ENCODE assay signal across 1 mouse cellular context in the genomic region with DNA sequence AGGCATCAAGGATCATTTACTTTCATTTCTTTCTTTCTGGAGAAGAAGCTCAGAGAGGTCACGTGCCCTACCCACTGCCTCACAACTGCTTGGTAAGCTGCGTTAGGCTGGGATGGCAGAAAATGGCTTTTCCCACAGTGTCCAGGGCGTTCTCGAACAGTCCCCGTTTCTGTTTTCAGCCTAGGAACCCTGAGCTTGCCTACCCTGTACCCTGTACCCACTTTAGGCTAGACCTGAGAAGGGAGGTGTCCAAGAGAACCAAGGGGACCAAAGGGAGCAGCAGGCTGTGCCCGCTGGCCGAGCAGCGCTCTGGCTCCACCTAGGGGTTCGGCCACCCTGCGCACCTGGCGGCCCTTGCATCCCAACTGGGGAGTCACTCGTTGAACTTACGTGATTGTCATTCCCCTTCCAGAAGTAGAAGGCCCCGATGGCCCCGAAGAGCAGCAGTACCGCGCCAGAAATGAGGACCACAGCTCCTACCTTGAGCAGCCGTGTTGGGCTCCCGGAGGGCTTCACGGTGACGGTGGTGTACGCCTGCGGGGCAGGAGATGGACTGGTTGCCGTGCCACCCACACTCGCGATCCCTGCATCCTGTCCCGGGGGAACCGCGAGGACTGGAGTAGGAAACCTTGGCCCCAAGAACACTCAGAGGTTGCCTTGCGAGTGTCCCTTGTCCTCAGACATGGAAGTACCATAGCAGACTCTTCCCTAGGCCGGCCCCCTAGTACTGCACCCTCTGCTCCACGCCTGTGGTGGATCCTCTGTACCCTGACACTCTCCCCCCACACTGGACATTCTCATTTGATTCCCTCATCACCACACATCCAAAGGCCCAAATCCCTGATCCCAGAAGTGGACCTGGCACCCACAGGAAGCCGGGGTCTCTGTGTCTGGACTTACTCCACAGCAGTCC.
A peak's percentile ranks its signal among the peaks of the same experiment; 100 is the strongest.
TF ChIP-seq lines count a peak whose summit lies in the region.

No protein-coding gene starts in this region.

TF ChIP-seq in CH12.LX, 34 proteins besides CTCF, POLR2A, EP300 and RAD21:
- TF ChIP-seq NRF1 (IDR thresholded peaks at IDR 0.05; ENCODE audit: low read depth, low read length) (peak; percentile 24; the same call in 1 of the 2 replicates), JUND (conservative IDR thresholded peaks at IDR 0.05; ENCODE audit: low read depth, low read length) (no peak), MXI1 (IDR thresholded peaks at IDR 0.05; ENCODE audit: low read depth, low read length) (no peak), CHD2 (IDR thresholded peaks at IDR 0.05; ENCODE audit: low read length) (no peak), MAX (IDR thresholded peaks at IDR 0.05; ENCODE audit: low read length) (peak; percentile 61; the same call in 1 of the 2 replicates), PAX5 (IDR thresholded peaks at IDR 0.05; ENCODE audit: low read length) (no peak), USF2 (conservative IDR thresholded peaks at IDR 0.05; ENCODE audit: low read depth, low read length) (peak; percentile 79), SMC3 (IDR thresholded peaks at IDR 0.05; ENCODE audit: low read depth, low read length) (peak; percentile 79), RCOR1 (conservative IDR thresholded peaks at IDR 0.05; ENCODE audit: low read depth, low read length) (no peak), POLR2AphosphoS2 (IDR thresholded peaks at IDR 0.05; ENCODE audit: low read depth, low read length) (no peak), GABPA (IDR thresholded peaks at IDR 0.05; ENCODE audit: insufficient replicate concordance, low read depth, low read length) (no peak), UBTF (IDR thresholded peaks at IDR 0.05; ENCODE audit: low read depth, low read length) (0 out of 2 replicates have a peak, but pooled peaks have one; percentile 33), MEF2A (IDR thresholded peaks at IDR 0.05; ENCODE audit: borderline replicate concordance, low read depth, low read length) (peak; percentile 23; the same call in 1 of the 2 replicates), ZC3H11A (IDR thresholded peaks at IDR 0.05; ENCODE audit: low read depth, low read length) (peak; percentile 30; the same call in 1 of the 2 replicates), E2F4 (IDR thresholded peaks at IDR 0.05; ENCODE audit: insufficient replicate concordance, low read depth, low read length) (no peak), USF1 (IDR thresholded peaks at IDR 0.05; ENCODE audit: low read depth, low read length) (peak; percentile 84), BHLHE40 (IDR thresholded peaks at IDR 0.05; ENCODE audit: low read depth, low read length) (peak; percentile 90)
